8 mouse cellular contexts compared by ENCODE assay signal in the genomic region with DNA sequence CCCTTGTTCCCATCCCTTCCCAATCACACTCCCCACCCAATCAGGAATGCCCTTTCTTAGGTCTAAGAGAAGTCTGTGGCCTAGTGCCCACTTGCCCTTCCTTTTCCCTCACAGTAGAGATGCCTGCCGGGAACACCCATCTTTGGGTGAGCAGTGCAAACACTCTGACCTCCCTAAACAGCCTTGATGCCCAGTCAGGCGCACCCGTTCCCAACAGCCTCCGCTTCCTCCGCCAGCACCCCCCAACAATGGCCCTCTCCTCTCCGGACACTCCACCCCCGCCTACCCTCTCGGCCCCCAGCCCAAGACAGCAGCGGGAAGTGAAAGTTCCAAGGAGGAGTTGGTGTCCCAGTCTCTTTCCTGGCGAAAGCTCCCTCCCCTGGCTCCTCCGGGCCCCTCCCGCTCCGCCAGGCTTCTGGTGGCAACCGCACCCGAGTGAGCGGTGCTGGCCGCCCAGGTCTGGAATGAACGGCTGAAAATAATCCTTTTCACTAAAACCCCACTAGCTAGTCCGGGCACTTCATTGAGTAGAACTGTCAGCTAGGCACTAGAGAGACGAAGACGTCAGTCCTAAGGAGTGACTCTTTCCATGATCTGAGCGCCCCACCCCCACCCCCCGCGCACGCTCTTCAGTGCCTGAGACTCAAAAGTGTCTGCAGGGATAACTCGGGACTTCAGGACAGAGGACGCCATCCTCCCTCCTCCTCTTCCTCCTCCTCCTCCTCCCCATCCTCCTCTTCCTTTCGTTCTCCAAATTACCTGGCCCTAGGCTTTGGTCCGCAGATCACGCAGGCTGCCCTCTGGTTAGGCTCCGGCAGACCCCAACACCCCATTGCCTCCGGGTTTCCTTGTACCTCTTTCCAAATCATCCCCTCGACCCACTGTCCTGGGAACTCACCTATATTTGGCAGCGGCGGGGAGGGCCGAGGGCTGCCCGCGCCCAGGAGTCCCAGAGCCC. TPM values are rescaled to one million over a fixed set of nuclear protein-coding genes. Genes with fewer than 3 reads are reported as not detected.
DNase-seq lines count a peak whose midpoint lies in the region; ATAC-seq and TF ChIP-seq lines count a peak whose summit lies in the region.

No protein-coding gene starts in this region.

- H3K27me3 ChIP-seq in intestine, postnatal 0 days (replicated peaks; ENCODE audit: control insufficient read depth, insufficient read depth, low read length) = no peaks in the 10 kb centered on the region
- H3K27me3 ChIP-seq in lung, embryonic 15.5 days = no peaks in the 10 kb centered on the region; the same call in 1 of the 2 replicates
- H3K27me3 ChIP-seq in small intestine, adult 2 months (ENCODE audit: control insufficient read depth, insufficient read depth, low read length) = no peaks in the 10 kb centered on the region

- peak overlapping the region; percentile 43; the same call in 1 of the 2 replicates for H3K27ac ChIP-seq in intestine, postnatal 0 days (ENCODE audit: low read depth, low read length)
- H3K27ac ChIP-seq in lung, embryonic 15.5 days = peak overlapping the region; percentile 63
- peak overlapping the region; percentile 27; the same call in 1 of the 2 replicates for H3K27ac ChIP-seq in small intestine, adult 2 months (ENCODE audit: insufficient read depth, low read depth, low read length)

- peak; percentile 40 for DNase-seq in urinary bladder, adult 2 months (ENCODE audit: low spot score)
- DNase-seq in urinary bladder, postnatal 10 days (ENCODE audit: low spot score) = no peak
- DNase-seq in cerebellum, adult 9-10 months = peak; percentile 55
- peak; percentile 99 for DNase-seq in heart, adult 11 months
- no peak for DNase-seq in testis, postnatal 10 days (ENCODE audit: low spot score)

- H3K9ac ChIP-seq in intestine, postnatal 0 days (ENCODE audit: low read depth, low read length) = peak overlapping the region; percentile 57
- H3K9ac ChIP-seq in lung, embryonic 15.5 days = peak overlapping the region; percentile 47

- peaks cover 7% of the 10 kb centered on the region; the same call in 1 of the 2 replicates for H3K4me1 ChIP-seq in intestine, postnatal 0 days (replicated peaks; ENCODE audit: control insufficient read depth, insufficient read depth, low read length)
- H3K4me1 ChIP-seq in lung, embryonic 15.5 days = peaks cover 24% of the 10 kb centered on the region
- peaks cover 20% of the 10 kb centered on the region for H3K4me1 ChIP-seq in small intestine, adult 2 months (ENCODE audit: control insufficient read depth, insufficient read depth, insufficient read length, low read length)

- no peaks in the 10 kb centered on the region for H3K9me3 ChIP-seq in intestine, postnatal 0 days (ENCODE audit: control insufficient read depth)
- H3K9me3 ChIP-seq in lung, embryonic 15.5 days = no peaks in the 10 kb centered on the region

- peak overlapping the region; percentile 100 for H3K4me2 ChIP-seq in intestine, postnatal 0 days (replicated peaks; ENCODE audit: low read depth)
- H3K4me2 ChIP-seq in lung, embryonic 15.5 days = peak overlapping the region; percentile 96

- H3K36me3 ChIP-seq in intestine, postnatal 0 days (ENCODE audit: control insufficient read depth, insufficient read depth) = peaks cover 19% of the 10 kb centered on the region
- no peaks in the 10 kb centered on the region for H3K36me3 ChIP-seq in lung, embryonic 15.5 days
- peaks cover 3% of the 10 kb centered on the region; the same call in 1 of the 2 replicates for H3K36me3 ChIP-seq in small intestine, adult 2 months (ENCODE audit: control insufficient read depth, insufficient read depth, low read length)

- peak overlapping the region; percentile 65 for H3K4me3 ChIP-seq in intestine, postnatal 0 days (ENCODE audit: low read depth, low read length)
- H3K4me3 ChIP-seq in lung, embryonic 15.5 days = peak overlapping the region; percentile 54
- H3K4me3 ChIP-seq in small intestine, adult 2 months (ENCODE audit: low read depth, low read length) = peak overlapping the region; percentile 80

- 3% methylated on average over 38 of the region's 38 CpGs for WGBS in intestine, postnatal 0 days
- WGBS in lung, embryonic 15.5 days = 1% methylated on average over 38 of the region's 38 CpGs
- WGBS in small intestine, adult 2 months = 2% methylated on average over 38 of the region's 38 CpGs

- no peak; the same call in 1 of the 2 replicates for TF ChIP-seq POLR2A in small intestine, adult 2 months (IDR thresholded peaks at IDR 0.05; ENCODE audit: low read depth, low read length)

- TF ChIP-seq CTCF in intestine, postnatal 0 days (IDR thresholded peaks at IDR 0.05; ENCODE audit: low read depth) = no peak
- no peak for TF ChIP-seq CTCF in small intestine, adult 2 months (IDR thresholded peaks at IDR 0.05; ENCODE audit: extremely low read depth, insufficient read length, insufficient replicate concordance, low read depth, low read length)

- ATAC-seq in intestine, postnatal 0 days = peak; percentile 25
- ATAC-seq in lung, embryonic 15.5 days (ENCODE audit: borderline replicate concordance, extremely low read depth, low FRiP score, low TSS enrichment) = peak; percentile 27

RNA-seq across cellular contexts. Expression of a gene that starts 0.6 kb away (rescaled TPM):
- 96.1 and 101 TPM in 2 replicates for polyA plus RNA-seq in urinary bladder, adult 2 months (2012; rRNA removed)
- polyA plus RNA-seq in intestine, postnatal 0 days (2015; fragmentation: Nextera tagmentation; extraction: Ambion mirVana) = 33.9 and 37.0 TPM in 2 replicates
- polyA plus RNA-seq in lung, embryonic 15.5 days (2015; fragmentation: Nextera tagmentation; extraction: Ambion mirVana) = 61.5 and 63.0 TPM in 2 replicates
- 48.9 and 70.7 TPM in 2 replicates for polyA plus RNA-seq in small intestine, adult 2 months (2012; rRNA removed)

RNA-seq across cellular contexts. Expression of a gene that starts 11.4 kb away (rescaled TPM):
- 3.4 and 3.7 TPM in 2 replicates for polyA plus RNA-seq in urinary bladder, adult 2 months (2012; rRNA removed)
- polyA plus RNA-seq in intestine, postnatal 0 days (2015; fragmentation: Nextera tagmentation; extraction: Ambion mirVana) = 5.1 and 5.3 TPM in 2 replicates
- polyA plus RNA-seq in lung, embryonic 15.5 days (2015; fragmentation: Nextera tagmentation; extraction: Ambion mirVana) = 29.0 and 29.9 TPM in 2 replicates
- polyA plus RNA-seq in small intestine, adult 2 months (2012; rRNA removed) = 11.6 and 20.0 TPM in 2 replicates

RNA-seq across cellular contexts. Expression of a gene that starts 12.6 kb away (rescaled TPM):
- 0.24 and 0.41 TPM in 2 replicates for polyA plus RNA-seq in urinary bladder, adult 2 months (2012; rRNA removed)
- polyA plus RNA-seq in intestine, postnatal 0 days (2015; fragmentation: Nextera tagmentation; extraction: Ambion mirVana) = 10.0 and 11.5 TPM in 2 replicates
- 0.11 and 0.19 TPM in 2 replicates for polyA plus RNA-seq in lung, embryonic 15.5 days (2015; fragmentation: Nextera tagmentation; extraction: Ambion mirVana)
- 0.93 and 1.2 TPM in 2 replicates for polyA plus RNA-seq in small intestine, adult 2 months (2012; rRNA removed)

RNA-seq across cellular contexts. Expression of a gene that starts 15.9 kb away (rescaled TPM):
- 0.07 and 0.33 TPM in 2 replicates for polyA plus RNA-seq in urinary bladder, adult 2 months (2012; rRNA removed)
- polyA plus RNA-seq in intestine, postnatal 0 days (2015; fragmentation: Nextera tagmentation; extraction: Ambion mirVana) = 23.5 and 26.7 TPM in 2 replicates
- 0.21 TPM in 1 of 2 replicates, not detected in the other for polyA plus RNA-seq in lung, embryonic 15.5 days (2015; fragmentation: Nextera tagmentation; extraction: Ambion mirVana)
- polyA plus RNA-seq in small intestine, adult 2 months (2012; rRNA removed) = 2.0 and 9.1 TPM in 2 replicates

RNA-seq across cellular contexts. Expression of a gene that starts 26.4 kb away (rescaled TPM):
- polyA plus RNA-seq in urinary bladder, adult 2 months (2012; rRNA removed) = 0.36 and 0.55 TPM in 2 replicates
- 1.4 and 1.6 TPM in 2 replicates for polyA plus RNA-seq in intestine, postnatal 0 days (2015; fragmentation: Nextera tagmentation; extraction: Ambion mirVana)
- polyA plus RNA-seq in lung, embryonic 15.5 days (2015; fragmentation: Nextera tagmentation; extraction: Ambion mirVana) = 5.8 and 6.0 TPM in 2 replicates
- polyA plus RNA-seq in small intestine, adult 2 months (2012; rRNA removed) = 3.9 and 7.0 TPM in 2 replicates

Comparison
In these comparisons a context has a peak if more than half of its experiments do, and no peak if none do; other contexts are left out.
1. DNase-seq: peak in urinary bladder, adult 2 months (single experiment), cerebellum, adult 9-10 months (single experiment) and heart, adult 11 months (single experiment); none in urinary bladder, postnatal 10 days (single experiment) and testis, postnatal 10 days (single experiment).
2. Peak in every context shown above with its lines, with median percentiles within 50 percentile points of each other: H3K27ac ChIP-seq and H3K4me3 ChIP-seq.